Mouse (Mus musculus): ENCODE data around the gene Rac3.

Gene Rac3

DNA sequence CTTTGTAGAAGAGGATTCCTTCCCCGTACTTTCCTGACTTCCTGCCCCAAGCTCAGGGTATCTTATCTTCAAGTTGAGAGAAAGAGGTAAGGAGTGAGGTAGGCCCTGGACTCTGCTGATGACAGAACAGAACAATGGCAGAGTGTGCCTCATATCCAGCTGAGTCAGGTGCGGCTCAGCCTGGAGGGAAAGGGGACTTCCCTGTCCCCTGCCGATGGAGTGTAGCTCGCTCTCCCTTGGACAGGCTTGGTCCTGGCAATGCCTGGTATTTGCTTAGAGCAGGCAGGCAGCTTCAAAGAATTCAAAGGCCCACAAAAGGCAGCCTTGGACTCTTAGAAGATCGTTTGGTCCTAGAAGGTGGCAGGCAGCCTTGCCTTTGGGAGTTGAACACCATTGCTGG, 15.2 kb upstream of the Rac3 start:
- no peak for DNase-seq (ENCODE audit: low spot score)

DNA sequence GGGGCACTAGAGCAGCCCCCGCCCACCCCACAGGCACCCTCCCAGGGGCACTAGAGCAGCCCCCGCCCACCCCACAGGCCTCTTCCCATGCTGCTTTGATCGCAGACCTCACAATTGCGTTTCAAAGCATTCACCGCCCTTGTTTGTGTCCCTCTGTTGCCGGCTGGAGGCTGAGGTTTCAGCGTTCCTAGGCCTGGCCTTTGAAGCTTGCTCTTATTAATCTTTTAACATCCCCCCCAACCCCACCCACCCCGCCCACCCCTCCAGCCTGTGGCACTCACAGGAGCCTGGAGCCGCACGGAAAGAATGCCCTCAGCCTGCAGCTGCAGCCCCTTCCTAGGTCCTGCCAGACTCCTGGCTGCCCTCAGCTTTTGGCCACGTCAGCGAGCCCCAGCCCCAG, 14.0 kb upstream of the Rac3 start:
- DNase-seq (ENCODE audit: low spot score) = peak; percentile 66

DNA sequence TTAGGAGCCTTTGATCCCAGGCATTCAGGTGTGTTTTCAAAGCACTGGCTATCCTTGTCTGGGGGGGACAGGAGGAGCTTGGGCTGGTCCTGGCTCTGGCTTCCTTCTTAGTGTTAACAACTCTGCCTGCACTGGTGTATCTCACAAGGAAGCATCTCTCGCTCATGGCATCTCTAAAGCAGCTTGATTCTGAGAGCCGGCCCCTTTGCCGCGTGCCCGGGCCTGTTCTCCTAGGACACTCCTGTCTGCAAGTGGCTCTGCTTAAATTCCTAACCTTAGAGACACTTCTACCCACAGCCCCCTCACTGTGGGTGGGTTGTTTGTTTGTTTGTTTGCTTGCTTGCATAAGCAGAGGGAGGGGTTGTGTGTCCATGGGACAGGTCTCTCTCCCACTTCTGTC, 13.3 kb upstream of the Rac3 start:
- no peak for DNase-seq (ENCODE audit: low spot score)

DNA sequence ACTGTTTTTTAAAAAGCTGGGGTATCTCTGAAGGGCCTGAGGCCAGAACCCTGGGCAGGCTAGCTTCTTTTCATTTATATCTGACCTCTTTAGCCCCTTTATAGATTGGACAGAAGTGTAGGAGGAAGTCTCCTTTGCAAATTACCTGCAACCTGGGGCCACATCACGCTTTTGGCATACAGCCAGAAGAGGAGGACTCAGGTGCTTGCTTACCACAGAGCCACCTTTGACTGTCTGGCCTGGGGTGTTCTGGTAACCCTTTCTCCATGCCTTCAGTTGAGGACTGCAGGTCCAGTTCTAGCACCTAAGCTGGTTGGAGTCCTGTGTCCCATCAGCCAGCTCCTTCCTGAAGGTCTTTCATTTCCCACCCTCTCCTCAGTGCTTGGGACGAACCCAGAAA, 11.7 kb upstream of the Rac3 start:
- DNase-seq (ENCODE audit: low spot score) = no peak

DNA sequence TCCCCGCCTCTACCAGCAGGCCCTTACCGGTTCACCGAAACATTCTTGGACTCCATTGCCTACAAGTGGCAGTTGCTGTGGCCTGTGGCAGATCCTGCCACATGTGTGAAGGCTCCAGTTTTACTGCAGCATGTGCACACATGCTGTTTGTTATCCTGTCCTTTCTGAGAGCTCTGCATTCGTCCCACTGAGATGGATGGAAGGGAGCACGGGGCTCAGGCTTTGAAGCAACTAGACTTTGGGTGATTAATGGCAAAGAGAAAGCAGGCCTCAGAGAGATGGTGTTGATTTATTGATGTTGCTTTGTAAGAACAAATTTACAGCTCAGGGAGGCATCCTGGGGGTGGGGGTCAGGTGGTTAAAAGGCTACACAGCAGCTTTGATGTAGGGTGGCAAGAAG, 10.6 kb upstream of the Rac3 start:
- peak; percentile 48 for DNase-seq (ENCODE audit: low spot score)

DNA sequence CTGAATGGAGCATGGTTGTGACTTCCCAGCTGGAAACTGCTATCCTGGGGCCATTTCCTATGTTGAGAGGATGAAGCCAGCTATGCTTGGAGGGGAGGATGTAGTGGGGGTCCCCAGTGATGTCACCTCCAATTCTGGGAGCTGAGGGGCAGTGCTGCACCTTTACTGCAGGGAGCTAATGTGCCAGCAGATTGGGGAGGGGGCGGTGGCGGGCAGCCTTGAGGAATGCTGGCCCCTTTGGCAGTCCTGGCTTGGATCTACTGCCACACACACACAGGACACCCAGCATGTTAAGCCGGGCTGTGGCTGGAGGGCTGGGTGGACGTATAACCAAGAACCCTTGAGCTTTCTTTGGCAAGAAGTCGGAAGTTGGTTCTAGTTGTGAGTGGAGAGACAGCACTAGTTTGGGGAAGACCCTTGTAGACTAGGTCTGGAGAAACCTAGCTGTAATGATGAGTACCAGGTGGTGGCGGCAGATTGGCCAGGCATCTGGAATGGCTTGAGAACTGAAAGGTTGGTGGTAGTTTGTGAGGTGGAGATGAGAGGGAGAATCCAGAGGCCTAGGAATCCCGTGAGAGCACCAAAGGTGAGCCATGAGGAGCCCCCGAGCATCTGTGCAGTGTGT, 9.2 kb upstream of the Rac3 start:
- no peak for DNase-seq (ENCODE audit: low spot score)

DNA sequence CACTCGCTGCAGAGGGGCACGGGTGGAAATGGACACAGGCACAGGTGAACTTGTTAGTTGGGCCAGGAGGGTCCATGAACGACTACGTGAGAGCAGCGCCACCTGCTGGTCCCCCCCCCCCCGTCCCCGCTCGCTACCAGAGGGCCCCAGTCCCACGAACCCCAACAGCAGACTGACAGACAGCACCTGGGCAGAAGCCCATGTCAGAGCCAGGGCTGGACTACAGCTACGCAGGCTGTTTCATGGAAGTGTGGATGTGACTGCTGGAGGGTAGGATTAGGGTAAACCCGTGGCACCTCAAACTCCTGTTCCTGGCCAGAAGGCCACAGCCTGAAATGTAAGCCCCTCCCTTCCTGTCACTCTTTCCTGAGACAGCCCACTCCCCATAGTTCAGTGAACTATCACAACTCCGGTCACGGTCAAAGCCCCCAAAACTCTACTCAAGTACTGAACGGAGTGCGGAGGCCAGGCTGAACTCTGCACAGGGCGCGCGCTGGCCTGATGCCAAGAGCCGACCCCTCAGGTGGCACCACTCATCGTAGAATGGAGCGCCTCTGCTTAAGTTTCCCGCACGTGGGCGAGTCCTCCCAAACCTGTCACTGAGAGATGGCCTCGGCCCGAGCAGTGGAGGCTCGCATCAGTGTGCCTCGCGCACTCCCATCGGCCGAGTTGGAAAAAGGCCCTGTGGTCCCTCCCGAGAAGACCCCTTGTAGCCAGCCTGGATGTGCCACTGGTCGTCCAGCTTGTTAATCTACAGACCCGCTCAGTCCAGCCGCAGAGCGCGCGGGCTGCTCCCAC, 8.3 kb upstream of the Rac3 start:
- peak; percentile 76 for DNase-seq (ENCODE audit: low spot score)

DNA sequence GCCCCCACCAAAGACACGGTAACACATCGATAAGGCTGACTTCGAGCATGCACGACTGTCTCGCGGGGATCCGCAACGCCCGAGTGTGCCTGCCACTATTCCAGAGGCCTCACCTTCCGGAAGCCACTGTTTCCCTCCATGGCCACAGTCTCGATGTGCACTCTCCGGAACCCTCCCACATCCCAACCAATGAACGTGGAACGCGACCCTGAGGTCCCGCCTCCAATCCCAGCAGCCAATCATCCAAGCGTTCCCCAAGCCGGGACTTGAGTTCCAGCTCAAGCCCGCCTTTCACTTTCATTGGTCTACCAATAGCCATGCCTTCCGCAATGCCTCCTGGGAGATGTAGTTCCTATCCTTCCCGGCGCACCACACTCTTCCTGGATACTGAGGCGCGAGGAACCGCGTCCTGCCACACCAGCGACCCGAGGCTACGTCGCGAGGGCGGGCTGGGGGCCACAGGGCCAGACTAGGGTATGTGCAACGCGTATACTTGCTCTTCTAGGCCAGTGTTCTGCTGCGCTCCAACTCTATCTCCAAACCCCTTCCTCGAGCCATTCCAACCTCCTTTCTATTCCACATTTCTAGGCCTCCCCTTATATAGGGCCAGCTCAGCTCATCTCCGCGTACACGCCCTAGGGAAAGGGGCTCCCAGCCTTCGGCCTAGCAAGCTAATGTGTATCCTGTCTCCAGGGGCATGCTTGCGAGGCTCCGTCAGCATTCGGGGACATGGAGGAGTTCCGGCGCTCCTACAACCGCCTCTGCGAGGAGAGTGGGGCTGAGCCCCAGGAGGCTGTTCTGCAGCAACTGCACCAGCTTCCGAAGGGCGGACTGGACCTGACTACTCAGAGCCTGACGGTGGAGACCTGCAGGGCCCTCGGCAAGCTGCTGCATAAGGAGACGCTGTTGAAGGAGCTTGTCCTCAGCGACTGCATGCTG, 7.4 kb upstream of the Rac3 start, which contains the start of the genes Cenpx and Lrrc45:
Gene Cenpx, minus strand, starts transcription at position 159 of the 939 bp plus-strand sequence.
Gene Lrrc45, plus strand, starts transcription at position 346 of the 939 bp plus-strand sequence.
- DNase-seq (ENCODE audit: low spot score) = peak; percentile 100

DNA sequence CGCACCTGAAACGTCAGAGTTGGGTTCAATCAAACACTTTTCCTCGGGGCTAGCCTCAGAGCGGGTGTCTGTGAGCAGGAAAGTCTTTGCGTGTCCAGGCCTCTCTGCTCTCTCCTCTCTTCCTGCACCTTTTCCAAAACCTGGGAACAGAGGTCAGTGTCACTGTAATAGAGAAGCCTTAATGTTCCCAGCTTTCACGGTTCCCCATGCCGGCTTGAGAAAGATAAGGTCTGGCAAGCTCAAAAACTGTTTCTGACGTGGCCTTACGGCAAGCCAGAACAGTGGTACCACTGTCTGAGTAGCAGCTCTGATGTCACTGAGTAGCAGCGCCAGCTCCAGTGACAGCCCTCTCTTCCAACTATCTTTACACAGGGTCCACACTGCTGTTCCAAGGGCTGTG, 6.7 kb upstream of the Rac3 start:
- DNase-seq (ENCODE audit: low spot score) = no peak

DNA sequence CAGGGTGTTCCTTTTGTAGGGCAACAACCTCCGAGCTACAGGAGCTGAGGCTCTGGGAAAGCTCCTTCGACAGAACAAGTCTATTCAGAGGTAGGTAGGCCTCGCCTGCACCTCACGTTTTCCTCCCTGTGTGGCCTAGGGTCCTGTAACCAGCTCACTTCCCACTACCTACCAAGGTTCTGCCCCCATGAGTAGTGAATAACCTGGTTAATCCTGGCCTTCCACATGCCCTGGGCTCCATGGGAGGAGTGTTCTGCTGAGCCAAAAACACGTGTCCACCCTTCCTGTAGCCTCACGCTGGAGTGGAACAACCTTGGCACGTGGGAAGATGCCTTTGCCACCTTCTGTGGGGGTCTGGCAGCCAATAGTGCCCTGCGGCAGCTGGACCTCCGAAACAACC, 6.1 kb upstream of the Rac3 start:
- DNase-seq (ENCODE audit: low spot score) = no peak

DNA sequence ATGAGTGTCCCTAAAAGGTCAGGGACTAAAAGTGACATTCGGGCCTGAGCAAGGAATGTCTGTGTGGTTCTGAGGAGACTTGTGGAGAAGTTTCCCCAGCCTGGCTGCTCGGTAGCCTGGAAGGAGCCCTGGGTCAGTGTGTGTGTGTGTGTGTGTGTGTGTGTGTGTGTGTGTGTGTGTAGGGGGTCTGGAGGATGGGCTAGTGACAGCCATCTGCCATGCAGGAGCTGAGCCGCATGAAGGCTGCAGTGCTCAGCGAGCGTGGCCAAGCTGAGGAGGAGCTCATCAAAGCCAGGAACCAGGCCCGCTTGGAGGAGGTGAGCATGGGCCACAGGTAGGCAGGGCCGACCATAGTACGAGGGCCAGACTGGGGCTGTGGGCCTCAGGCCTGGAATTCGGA, 2.0 kb upstream of the Rac3 start:
- DNase-seq (ENCODE audit: low spot score) = no peak

DNA sequence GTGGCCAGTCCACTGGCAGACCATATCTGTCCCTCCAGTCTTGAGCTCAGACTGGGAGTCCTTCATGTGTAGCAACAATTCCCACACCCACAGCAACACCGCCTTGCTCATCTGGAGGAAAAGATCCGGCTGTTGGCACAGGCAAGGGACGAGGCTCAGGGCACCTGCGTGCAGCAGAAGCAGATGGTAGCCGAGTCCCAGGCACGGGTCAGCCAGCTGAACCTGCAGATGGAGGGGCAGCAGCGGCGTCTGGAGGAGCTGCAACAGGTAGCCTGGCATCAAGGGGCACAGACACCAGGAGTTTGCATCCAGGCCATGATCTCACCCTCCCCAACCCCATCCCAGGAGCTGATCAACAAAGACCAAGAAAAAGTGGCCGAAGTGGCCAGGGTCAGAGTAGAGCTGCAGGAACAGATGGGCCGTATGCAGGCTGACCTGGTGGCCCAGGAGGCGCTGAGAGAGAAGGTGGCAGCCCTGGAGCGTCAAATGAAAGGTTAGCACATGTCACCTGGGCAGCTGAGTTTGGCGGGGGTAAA, 1.4 kb upstream of the Rac3 start:
- no peak for DNase-seq (ENCODE audit: low spot score)

DNA sequence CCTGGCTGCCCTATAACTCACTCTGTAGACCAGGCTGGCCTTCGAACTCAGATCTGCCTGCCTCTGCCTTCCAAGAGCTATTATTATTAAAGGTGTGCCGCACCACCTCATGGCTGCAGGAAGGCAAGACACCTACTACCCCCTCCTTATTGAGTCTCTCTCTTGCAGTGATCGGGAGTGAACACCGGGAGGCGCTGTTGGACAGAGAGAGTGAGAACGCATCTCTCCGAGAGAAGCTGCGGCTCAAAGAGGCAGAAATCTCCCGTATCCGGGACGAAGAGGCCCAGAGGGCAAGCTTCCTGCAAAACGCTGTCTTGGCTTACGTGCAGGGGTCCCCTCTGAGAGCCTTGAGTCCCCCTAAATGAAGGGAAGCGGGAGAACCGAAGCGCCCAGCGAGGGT, 820 bp upstream of the Rac3 start:
- peak; percentile 96 for DNase-seq (ENCODE audit: low spot score)

DNA sequence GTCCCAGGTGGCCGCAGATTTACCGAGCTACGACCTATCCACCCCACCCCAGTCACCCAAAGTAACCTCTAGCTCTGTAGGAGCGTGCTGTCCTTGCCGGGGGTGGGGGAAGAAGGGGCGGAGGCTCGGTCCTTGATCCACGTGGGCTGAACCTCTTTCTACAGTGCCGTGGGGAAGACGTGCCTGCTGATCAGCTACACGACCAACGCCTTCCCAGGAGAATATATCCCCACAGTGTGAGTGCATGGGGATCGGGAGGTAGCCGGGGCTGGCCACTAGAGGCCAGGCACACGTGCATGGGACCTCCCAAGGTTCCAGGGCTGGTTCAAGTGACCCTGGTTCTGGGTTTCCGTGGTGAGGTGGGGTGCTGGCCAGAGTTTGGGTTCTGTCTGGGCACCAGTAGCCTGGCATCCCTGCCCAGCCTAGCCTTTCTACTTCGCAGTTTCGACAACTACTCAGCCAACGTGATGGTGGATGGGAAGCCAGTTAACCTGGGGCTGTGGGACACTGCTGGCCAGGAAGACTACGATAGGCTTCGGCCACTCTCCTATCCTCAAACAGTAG, 879 bp downstream of the Rac3 start:
- DNase-seq (ENCODE audit: low spot score) = no peak

DNA sequence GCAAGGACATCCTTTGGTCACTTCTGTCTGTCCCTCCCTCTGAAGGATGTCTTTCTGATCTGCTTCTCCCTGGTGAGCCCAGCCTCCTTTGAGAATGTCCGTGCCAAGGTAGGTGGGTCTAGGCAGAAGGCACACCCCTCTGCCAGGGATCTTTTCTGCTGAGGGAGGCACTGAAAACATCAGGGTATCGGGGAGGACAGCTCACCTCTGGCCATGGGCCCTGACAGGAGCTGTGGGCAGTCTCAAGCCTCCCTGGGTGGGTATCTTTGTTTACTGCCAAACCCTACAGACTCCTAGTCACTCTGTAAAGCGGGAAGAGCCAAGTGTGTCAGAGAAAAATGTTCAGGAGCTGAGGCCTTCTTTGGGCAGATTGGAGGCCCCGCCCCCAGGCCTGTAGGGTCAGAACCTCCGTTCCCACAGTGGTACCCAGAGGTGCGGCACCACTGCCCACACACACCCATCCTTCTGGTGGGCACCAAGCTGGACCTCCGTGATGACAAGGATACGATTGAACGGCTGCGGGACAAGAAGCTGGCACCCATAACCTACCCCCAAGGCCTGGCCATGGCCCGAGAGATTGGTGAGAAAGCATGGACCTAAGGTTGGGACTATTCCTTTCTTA, 1.6 kb downstream of the Rac3 start:
- no peak for DNase-seq (ENCODE audit: low spot score)

DNA sequence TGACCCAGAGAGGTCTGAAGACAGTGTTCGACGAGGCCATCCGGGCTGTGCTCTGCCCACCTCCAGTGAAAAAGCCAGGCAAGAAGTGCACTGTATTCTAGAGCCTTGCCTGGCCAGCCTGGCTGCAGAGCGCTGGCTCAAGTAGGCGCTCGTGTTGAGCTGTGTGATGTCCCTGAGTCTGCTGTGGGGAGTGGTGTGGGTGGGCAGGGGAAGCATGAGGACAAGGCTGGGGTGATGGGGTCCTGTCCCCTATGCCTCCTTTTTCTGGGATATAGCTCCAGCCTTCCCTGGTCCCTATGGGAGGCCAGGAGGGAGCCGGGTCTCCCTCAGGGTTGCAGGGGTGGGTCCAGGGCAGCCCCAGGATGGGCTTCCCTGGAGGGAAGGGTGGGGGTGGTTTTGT, 2.2 kb downstream of the Rac3 start:
- no peak for DNase-seq (ENCODE audit: low spot score)

DNA sequence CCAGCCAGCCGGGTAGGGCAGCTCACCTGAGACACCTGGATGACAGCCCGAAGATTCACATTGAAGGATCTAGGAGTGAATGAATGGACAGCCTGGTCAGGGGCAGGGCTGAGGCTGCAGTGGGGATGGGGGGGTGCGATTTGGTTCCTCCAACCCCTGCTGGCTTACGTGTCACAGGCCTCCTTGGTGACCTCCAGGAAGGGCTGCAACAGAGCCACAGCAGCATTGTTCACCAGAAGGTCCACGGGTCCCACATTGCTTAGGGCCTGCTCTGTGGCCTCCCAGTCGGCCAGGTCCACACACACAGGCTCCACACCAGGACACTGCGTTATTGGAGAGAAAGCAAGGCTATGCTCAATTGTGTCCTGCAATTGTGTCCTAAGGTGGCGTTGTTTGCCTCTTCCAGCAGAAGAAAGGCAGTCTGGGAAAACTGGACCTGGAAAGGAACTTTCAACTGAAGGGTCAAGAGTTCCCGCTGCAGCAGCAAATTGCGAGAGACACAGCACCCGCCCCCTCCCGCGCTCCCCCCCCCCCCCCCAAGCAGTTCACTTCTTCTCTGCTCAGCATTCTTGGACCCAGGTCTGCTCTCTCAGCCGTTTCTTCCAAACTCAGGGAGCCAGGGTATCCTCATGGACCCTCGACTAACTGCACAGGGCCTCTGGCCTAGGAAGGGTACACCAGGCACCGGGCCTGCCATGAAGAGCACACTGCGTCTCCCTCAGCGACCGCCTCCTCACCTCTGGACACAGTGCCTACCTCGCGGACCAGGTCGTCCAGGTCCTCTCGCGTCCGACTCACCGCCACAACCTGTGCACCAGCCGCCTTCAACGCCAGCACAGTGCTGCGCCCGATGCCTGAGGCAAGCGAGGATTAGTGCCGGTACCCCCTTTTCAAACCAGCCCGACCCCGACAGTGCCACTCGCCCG, 5.2 kb downstream of the Rac3 start:
- DNase-seq (ENCODE audit: low spot score) = no peak

DNA sequence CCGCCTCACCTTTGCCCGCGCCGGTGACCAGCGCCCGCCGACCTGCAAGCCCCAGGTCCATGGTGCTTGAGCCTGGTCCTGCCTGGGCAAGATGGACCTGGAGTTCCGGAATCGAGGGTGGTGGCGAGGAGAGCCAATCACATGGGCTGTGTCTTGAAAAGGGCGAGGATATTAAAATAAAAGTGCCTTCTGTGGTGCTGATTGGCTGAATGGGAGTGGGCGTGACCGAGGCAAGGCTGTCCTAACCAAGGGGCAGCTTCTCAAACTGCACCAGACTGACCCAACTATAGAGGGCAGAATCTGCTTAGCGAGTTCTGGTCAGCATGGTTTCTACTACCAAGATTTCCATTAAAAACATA, 5.9 kb downstream of the Rac3 start, which contains the start of gene Dcxr:
Gene Dcxr, minus strand, starts transcription at position 113 of the 359 bp plus-strand sequence.
- DNase-seq (ENCODE audit: low spot score) = peak; percentile 94

DNA sequence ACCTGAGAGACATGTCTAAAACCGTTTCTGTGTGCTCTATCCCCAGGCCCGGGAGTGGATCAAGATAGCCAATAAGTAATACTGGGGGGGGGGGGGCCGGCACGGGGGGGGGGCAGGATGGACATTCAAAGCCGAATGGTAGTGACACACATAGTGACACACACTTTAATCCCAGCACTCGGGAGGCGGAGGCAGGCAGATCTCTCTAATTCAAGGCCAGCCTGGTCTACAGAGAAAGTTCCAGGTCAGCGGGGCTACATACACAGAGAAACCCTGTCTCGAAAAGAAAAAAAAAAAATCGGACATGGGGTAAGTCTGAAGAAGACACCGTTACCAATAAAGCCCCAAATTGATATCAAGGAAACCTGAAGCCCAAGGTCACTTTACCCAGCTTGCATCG, 6.3 kb downstream of the Rac3 start:
- DNase-seq (ENCODE audit: low spot score) = no peak

DNA sequence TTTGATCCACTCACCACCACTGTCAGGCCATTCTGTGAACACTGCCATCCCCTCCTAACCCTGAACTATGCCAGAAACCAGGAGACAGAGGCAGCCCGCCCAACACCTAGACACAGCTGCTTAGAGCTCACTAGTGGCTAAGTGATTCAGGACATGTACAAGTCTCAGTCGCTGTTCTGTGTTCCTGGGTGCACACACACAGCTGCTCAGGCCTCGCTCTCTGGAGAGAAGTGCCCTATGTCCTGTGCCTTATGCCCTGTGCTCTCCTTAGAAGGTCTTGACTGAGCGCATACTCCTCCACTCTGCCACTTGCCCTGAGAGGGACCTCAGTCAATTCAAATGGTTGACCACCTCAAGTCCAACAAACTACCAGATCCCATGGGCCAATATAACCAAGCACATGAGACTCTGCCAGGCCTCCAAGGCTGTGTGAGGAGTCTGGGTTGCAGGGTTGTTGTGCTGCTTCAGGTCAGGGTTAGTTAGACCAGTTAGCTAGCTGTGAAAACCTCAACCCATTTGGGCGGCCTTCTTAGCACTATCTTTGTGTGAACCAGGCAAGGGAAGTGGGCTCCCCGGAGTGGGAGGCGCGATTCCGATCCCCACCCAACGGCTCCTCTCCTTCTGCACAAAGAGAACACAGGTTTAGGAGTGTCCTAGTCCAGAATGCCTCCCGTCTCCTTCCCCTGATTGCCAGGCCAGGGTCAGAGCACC, 7.4 kb downstream of the Rac3 start:
- no peak for DNase-seq (ENCODE audit: low spot score)
